Mouse (Mus musculus) spleen, adult 2 months (tissue): Measurements from ENCODE around the gene Ndufs8. TPM values are rescaled to one million over a fixed set of nuclear protein-coding genes. Genes with fewer than 3 reads are reported as not detected.
A peak's percentile ranks its signal among the peaks of the same experiment; 100 is the strongest.
"Not testable (repeated sequence)": the region's sequence is repeated elsewhere in the genome, so short reads cannot be mapped to it uniquely, and the experiment has no call there.

Experiments used
- DNase-seq, 2 experiments: peaks; one replicate each; pipeline versions ENCODE4 v3.0.0 to v3.0.0-alpha.2; 2012 to 2021; ENCODE audit warnings: low spot score in 2 of 2, low read depth in 1 of 2
- H3K27ac ChIP-seq: fragments of 200-500 bp; 2 replicates; pipeline ENCODE4 v1.5.1; 2012; ENCODE audit warnings: low read length, inconsistent platforms; ENCODE audit not compliant: insufficient read depth
- H3K27me3 ChIP-seq: fragments of 200-500 bp; 2 replicates; pipeline ENCODE4 v1.6.1; 2012; ENCODE audit warnings: mild to moderate bottlenecking, moderate library complexity, low read length, inconsistent platforms; ENCODE audit not compliant: control insufficient read depth, insufficient read depth
- H3K36me3 ChIP-seq: fragments of 200-500 bp; 2 replicates; pipeline ENCODE4 v1.6.1; 2012; ENCODE audit warnings: mild to moderate bottlenecking, low read length, inconsistent platforms; ENCODE audit not compliant: control insufficient read depth, insufficient read depth
- H3K4me1 ChIP-seq: fragments of 200-500 bp; 2 replicates; pipeline ENCODE4 v1.6.1; 2011; ENCODE audit warnings: inconsistent platforms; ENCODE audit not compliant: control insufficient read depth, insufficient read depth, insufficient read length
- H3K4me3 ChIP-seq: fragments of 200-500 bp; 2 replicates; pipeline ENCODE4 v1.5.1; 2011; ENCODE audit warnings: mild to moderate bottlenecking, inconsistent platforms; ENCODE audit not compliant: insufficient read depth, insufficient read length; ENCODE audit errors: extremely low read depth
- CTCF ChIP-seq: fragments of 200-500 bp; IDR thresholded peaks from 2 replicates; pipeline ENCODE4 v1.5.1; 2011; ENCODE audit warnings: mild to moderate bottlenecking, inconsistent platforms; ENCODE audit not compliant: insufficient read depth, insufficient read length, insufficient replicate concordance; ENCODE audit errors: extremely low read depth
- POLR2A ChIP-seq: fragments of 200-500 bp; IDR thresholded peaks from 2 replicates; pipeline ENCODE4 v1.6.1; 2011; ENCODE audit warnings: low read depth, low read length, inconsistent platforms
- WGBS: fragments of 180-500 bp; shearing (Covaris S2); methylation state at CpG from one replicate; pipeline ENCODE4 v1.1.7; 2018; 5-methylcytosine and 5-hydroxymethylcytosine counted together
- polyA plus RNA-seq: library from polyadenylated mRNA; depleted of rRNA; stranded (reverse); fragments of >200 nt; gene quantifications from 2 replicates; pipeline ENCODE4 v1.2.3, GENCODE M21; 2012; rRNA removed

Ndufs8 gene
- polyA plus RNA-seq = 120 and 161 TPM in 2 replicates

DNA sequence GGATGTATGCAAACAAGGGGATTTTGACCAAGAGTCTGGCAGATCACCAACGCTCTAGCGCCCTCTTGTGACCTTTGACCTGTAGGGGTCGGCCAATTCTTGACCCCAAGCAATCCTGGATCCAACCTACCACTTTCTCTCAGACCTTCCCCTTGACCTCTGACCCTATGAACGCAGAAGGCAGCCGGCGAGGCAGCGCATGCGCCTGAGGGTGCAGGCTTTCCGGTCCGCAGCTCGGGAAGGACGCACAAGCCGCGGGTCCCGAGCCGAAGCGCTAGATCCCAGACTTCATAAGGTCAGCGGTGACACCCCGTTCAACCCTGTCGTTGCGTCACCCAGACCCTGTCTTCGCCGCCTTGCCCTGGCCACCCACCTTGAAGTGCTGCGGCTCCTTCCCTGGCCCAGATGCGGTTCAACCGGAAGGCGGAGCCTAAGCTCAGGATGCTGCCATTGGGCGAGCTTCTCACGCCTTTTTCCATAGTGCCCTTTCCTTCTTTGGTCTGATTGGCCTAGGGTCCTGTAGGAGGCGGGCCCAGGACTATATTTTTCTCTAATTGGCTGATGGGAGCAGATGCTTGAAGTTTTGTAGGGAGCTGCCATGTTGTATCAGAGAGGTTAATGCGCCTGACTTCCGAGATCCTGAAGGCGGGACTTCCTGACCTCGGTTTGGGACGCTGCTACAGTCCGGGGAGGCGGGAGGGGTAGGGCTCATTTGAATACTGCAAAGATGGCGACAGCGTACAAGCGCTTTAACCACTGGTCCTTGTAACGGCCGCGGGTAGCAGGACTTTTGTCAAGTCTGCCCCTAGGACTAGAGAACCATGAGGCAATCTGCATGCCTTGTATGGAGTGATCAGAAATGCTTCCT, at the start of gene Ndufs8:
Gene Ndufs8 (minus strand): TSS at position 438 of the 868 bp plus-strand sequence.
- peak within 1 kb of the TSS; percentile 93 for H3K27ac ChIP-seq
- H3K4me1 ChIP-seq = peaks cover 8% of the 10 kb centered on the region; the same call in 1 of the 2 replicates
- WGBS = under 1% methylated on average over 43 of the region's 43 CpGs
- H3K4me3 ChIP-seq = peak within 1 kb of the TSS; percentile 73
- TF ChIP-seq POLR2A (peak; percentile 85), CTCF (peak; percentile 26; the same call in 1 of the 2 replicates)
- no peaks in the 10 kb centered on the region for H3K27me3 ChIP-seq
- DNase-seq = peak; percentile 90 to 98
- H3K36me3 ChIP-seq = peaks cover 18% of the 10 kb centered on the region

DNA sequence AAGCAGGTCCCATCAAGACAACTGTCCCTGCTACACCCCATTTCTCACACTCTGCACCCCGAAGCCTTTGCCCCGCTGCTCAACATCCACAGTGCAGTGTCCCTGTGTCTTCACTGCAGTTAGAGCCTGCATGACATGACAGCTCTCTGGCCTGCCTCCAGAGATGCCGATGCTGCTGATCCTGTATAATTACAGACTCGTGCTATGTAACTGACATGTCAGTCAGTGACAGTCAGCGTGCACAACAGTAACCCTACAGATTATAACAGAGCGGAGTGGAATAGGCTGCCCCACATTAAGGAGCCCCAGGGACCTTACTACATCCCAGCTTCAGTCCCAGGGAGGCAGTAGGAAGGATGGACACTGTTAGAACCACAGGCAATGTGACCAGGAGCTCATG, 49.2 kb upstream of the Ndufs8 start:
- not testable (repeated sequence) for H3K4me1 ChIP-seq, H3K36me3 ChIP-seq, DNase-seq, H3K27ac ChIP-seq, H3K27me3 ChIP-seq, H3K4me3 ChIP-seq
- 93% methylated on average over 6 of the region's 6 CpGs for WGBS

DNA sequence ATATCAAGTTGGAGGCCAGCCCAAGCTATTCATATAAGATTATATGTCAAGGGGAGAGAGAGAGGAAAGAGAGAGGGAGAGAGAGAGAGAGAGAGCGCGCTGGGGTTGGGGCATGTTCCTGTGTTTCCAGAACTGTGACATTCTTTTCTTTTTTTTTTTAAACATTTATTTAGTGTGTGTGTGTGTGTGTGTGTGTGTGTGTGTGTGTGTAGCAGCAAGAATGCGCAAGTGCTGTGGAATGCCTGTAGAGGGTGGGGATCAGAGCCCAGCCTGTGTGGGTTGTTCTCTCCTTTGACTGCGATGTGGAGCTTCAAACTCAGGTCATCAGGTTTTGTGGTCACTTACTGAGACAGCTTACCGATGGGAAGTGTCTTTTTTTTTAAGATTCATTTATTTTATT, 47.6 kb upstream of the Ndufs8 start:
- no peaks in the 10 kb centered on the region for H3K36me3 ChIP-seq
- no peak for DNase-seq
- no peaks in the 10 kb centered on the region for H3K27me3 ChIP-seq
- no peak for TF ChIP-seq CTCF
- TF ChIP-seq POLR2A = no peak
- 70% methylated on average over 5 of the region's 5 CpGs for WGBS
- no peak overlapping the region for H3K27ac ChIP-seq
- no peaks in the 10 kb centered on the region for H3K4me1 ChIP-seq
- H3K4me3 ChIP-seq = no peak overlapping the region

DNA sequence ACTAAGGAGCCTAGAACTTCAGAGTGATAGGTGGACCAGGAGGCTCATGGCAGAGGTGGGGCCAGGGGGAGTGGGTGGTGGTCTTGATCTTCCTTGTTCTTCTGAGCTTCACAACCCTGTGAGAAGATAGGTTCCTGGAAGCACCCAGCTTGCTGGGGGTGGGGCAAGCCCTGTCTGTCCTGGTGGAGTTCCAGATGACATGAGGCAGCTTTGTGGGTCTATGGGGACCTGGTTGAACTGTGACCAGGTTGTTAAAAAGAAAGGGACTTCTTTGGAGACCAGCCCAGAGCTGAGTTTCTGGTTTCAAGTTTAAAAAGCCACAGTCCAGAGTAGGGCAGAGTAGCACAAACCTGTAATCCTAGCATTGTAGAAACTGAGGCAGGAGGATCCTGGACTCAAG, 46.5 kb upstream of the Ndufs8 start:
- Histone ChIP-seq H3K27me3 (no peaks in the 10 kb centered on the region), H3K36me3 (no peaks in the 10 kb centered on the region), H3K4me1 (no peaks in the 10 kb centered on the region), H3K27ac (no peak overlapping the region), H3K4me3 (no peak overlapping the region)
- TF ChIP-seq POLR2A (no peak), CTCF (no peak)
- no peak for DNase-seq

DNA sequence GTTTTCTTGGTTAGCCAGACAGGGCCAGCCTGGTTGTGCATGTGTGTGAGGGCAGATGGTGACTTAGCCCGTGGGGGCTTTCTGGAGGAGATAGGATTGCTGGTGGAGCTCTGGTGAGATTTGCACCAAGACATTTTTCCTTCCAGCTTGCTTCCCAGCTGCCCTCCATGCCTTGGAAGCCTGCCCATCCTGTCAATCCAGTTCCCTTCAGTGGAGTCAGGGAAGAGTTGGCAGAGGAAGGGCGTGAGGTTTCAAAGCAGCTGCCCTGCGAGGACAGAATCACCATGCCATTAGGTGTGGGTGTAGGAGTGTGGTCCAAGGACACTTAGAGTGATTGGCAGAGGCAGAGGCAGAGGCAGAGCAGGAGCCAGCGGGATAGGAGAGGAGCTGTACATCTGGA, 45.9 kb upstream of the Ndufs8 start, which contains the start of gene Aldh3b3:
Gene Aldh3b3 (plus strand): TSS at position 176 of the 400 bp plus-strand sequence.
- no peak within 1 kb of the TSS for H3K4me3 ChIP-seq
- DNase-seq = no peak

DNA sequence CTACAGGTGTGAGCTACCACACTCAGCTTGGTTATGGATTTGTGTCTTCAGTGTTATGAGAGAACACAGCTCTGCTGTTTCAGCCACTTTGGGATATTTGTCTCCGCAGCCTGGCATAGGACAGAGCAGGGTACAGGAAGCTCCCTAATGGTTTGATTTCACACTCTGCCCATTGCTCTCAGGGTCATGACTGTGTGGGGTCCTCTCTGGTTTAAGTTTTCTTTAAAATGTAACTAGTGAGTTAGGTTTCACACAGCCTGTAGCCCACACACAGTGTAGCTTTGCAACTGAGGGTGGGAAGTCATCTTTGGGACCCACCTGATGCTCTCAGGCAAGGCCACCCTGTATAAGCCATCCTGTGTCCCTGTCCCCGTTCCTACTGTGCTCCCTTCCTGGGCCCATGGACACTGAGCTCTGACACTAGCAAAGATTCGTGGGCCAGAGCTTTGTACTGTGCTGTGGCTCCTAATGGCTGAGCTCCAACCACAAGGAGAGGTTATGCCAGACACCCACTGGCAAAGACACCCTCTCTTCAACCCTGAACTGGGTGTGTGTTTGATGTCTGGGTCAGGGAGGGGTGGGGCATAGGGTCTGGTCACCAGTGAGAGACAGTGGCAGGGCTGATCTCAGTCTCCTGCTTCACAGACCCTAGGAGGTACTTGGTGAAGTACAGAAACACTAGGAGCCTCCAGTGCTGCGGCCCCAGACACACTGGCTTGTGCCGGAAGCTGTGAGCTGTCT, 44.9 kb upstream of the Ndufs8 start:
- whole genome bisulfite sequencing = 86% methylated on average over 5 of the region's 5 CpGs
- not testable (repeated sequence) for H3K27ac ChIP-seq, DNase-seq

More for the DNA sequence above, 45.9 kb upstream of the Ndufs8 start, which contains the start of gene Aldh3b3:
- Histone ChIP-seq H3K4me1 (no peaks in the 10 kb centered on the region), H3K27ac (no peak within 1 kb of the TSS), H3K27me3 (no peaks in the 10 kb centered on the region), H3K36me3 (no peaks in the 10 kb centered on the region)
- 84% methylated on average over 4 of the region's 4 CpGs for WGBS
- TF ChIP-seq CTCF (no peak), POLR2A (no peak)

DNA sequence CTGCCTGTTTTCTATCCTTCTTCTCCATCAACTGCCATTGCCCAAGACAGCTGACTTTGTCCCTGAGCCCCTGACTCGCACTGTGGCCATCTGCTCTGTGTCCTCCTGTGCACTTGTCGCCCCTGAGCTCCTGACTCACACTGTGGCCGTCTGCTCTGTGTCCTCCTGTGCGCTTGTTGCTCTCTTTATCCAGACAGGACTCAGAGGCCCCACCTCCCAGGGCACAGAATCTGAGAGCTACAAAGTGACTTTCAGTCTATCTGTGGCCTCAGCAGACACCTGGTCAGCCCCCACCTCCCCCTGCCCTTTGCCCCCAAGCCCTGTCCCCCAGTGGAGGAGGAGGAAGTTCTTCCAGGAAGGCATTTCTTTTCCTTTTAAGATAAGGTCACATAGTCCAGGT, 43.2 kb upstream of the Ndufs8 start:
- Histone ChIP-seq H3K27ac (no peak overlapping the region), H3K27me3 (no peaks in the 10 kb centered on the region), H3K4me3 (no peak overlapping the region), H3K36me3 (no peaks in the 10 kb centered on the region), H3K4me1 (no peaks in the 10 kb centered on the region)
- 89% methylated on average over 4 of the region's 4 CpGs for WGBS
- DNase-seq = no peak
- TF ChIP-seq CTCF (no peak), POLR2A (no peak)

More for the DNA sequence above, 44.9 kb upstream of the Ndufs8 start:
- H3K36me3 ChIP-seq, H3K27me3 ChIP-seq, H3K4me1 ChIP-seq, H3K4me3 ChIP-seq: not testable (repeated sequence)
